Mouse (Mus musculus): Measurements from ENCODE around the gene Serpina3n.
"Not testable (repeated sequence)": the region's sequence is repeated elsewhere in the genome, so short reads cannot be mapped to it uniquely, and the experiment has no call there.

The Serpina3n gene

DNA sequence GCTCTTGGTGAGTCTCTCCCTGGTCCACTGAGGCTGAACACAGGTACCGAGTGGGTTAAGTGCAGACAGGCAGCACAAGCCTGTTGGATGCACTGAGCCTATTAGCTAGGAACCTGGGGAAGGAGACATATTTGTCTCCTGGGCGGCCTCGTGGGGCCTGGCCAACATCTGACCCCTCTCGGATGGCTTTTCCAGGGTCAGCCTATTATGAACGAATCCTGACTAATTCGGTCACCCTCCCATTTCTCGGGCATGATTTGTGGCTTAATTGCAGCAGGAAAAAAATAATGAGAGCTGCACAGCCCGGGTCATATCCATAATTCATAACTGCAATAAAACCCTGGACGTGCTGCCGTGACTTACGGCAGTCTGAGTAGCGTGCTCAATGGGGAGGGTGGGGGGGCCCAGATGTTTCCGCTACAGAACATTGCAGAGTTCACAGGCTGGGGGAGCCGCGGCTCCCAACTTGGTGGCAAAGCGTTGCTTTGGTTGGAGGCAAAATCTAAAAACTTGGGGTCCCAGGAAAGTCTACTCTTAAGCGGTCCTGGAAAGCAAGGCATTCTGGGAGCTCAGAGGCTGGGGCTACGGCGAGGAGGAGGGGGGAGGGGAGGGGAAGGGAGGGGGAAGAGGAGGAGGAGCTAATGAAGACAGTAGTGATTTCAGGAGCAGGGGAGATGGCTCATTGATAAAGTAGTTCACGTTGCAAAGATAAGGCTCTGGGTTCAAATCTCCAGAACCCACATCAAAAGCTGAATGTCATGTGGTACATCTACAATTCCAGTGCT, 27.6 kb downstream of the Serpina3n start:
- DNase-seq (ENCODE audit: extremely low spot score): no peak

- DNase-seq (ENCODE audit: extremely low spot score): peak; percentile 91
Observed at GRCm38 (mm10) chr12:104440087-104440760, 33.7 kb downstream of the Serpina3n start.

GRCm38 (mm10) chr12:104443716-104444115, 37.2 kb downstream of the Serpina3n start:
- no peak for DNase-seq (ENCODE audit: extremely low spot score)

DNA sequence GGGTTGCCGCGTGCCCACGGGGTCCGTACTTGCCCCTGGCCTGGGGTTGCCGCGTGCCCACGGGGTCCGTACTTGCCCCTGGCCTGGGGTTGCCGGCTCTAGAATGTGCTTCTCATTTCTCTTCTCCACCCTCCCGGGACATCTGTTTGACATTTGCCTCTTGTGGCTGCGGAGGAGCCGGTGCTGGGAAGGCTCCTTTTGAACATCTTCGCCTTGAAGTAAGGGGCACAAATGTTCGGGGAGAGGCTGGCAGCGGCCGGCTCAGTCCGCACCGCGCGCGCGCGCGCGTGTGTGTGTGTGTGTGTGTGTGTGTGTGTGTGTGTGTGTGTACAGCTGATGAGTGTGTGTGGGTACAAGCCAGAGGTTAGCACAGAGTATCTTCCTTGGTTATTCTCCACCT, 40.5 kb downstream of the Serpina3n start:
- not testable (repeated sequence) for DNase-seq (ENCODE audit: extremely low spot score)

DNA sequence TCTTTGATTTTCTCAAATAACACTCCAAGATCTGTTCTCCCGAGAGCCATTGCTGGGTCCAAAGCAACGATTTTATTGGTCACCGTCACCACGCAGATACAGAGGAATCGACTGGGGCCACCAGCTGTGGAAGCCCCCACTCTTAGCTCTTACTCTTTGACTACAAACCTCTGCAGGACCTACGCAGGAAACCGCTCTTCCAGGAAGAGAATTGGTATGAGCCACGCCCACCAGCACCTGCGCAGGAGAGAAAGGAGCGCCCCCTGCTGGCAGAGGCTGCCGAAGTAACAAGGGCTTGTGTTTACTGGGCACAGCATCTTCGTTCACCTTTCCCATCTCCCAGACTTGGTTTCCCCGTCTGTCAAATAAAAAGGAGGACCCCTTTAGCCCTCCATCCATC, 41.6 kb downstream of the Serpina3n start:
- peak; percentile 51 for DNase-seq (ENCODE audit: extremely low spot score)

DNA sequence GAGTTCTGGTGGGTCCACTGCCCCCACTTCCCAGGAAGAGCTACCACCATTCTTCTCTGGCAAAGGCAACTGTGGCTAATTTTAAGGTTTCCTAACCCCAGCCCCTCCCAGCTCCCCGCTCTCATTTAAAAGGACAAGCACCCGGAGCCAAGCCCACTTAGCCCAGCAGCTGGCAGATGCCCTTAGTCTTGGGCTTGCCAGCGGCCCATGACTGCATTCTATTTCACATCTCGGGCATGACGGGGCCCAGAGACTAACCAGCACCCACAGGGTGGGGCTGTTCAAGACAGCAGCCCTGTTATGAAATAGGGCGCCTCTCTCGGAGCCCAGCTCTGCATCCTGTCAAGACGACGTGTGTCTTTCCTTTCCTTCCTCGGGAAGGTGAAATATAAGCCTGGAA, 43.7 kb downstream of the Serpina3n start:
- DNase-seq (ENCODE audit: extremely low spot score): no peak

DNA sequence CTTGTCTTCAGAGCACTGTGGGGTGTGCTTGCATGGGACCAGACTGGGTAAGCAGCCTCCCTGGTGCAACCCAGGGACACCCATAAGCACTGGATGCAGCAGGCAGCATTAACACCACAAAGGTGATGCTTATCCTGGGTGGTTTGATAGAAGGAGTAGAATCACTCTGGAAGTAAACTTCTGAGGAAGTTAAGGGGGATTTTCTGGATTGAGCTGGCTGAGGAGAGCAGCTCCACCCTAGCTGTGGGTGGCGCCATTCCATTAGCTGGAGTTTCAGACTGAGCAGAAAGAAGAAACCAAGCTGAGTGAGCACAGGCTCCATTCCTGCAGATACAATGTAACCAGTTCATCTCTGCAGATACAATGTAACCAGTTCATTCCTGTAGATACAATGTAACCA, 46.5 kb downstream of the Serpina3n start:
- no peak for DNase-seq (ENCODE audit: extremely low spot score)

GRCm38 (mm10) chr12:104459377-104459776, 52.8 kb downstream of the Serpina3n start:
- no peak for DNase-seq (ENCODE audit: extremely low spot score)

DNA sequence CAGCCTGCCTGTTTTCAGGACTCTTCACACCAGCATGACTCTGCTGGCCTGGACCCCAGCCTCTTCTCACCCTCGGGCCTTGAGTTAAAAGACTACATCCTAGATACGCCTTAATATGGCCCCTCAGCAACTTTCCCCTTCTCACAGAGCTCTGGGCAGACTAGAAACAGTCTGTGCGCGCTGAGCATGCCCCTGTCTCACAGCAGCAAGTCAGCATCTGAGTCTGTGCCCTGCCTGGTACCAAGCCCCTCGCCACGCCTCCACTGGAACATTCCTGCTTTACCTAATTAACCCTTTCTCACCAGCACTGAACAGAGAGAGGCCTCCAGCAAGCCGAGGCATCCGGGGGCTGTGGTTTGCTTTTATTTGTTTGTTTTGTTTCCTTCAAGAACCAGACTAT, 54.8 kb downstream of the Serpina3n start:
- DNase-seq (ENCODE audit: extremely low spot score): peak; percentile 24

All from embryo, embryonic 9.5 days (tissue).